Mouse (Mus musculus): ENCODE data around the gene Fkbp4.

GRCm38 (mm10) chr6:128479463-128480454, 41.3 kb upstream of the Fkbp4 start:
- peak; percentile 99 for TF ChIP-seq CTCF (IDR thresholded peaks at IDR 0.05; ENCODE audit: low read depth)
- TF ChIP-seq EP300 (optimal IDR thresholded peaks at IDR 0.05), result no peak
